Mouse (Mus musculus): ENCODE results near the gene Prkce.

The Prkce gene

GRCm38 (mm10) chr17:86336652-86337073 lies 169.1 kb downstream of the Prkce start:
- no peak for DNase-seq (ENCODE audit: low spot score)

GRCm38 (mm10) chr17:86337076-86337475 lies 169.5 kb downstream of the Prkce start:
- DNase-seq (ENCODE audit: low spot score): no peak

GRCm38 (mm10) chr17:86338328-86338727 lies 170.7 kb downstream of the Prkce start:
- no peak for DNase-seq (ENCODE audit: low spot score)

- DNase-seq (ENCODE audit: low spot score): no peak
Observed at GRCm38 (mm10) chr17:86344032-86344431, 176.4 kb downstream of the Prkce start.

GRCm38 (mm10) chr17:86345234-86346005 lies 177.8 kb downstream of the Prkce start:
- no peak for DNase-seq (ENCODE audit: low spot score)

- peak; percentile 26 for DNase-seq (ENCODE audit: low spot score)
Observed at GRCm38 (mm10) chr17:86350236-86350635, 182.7 kb downstream of the Prkce start.

GRCm38 (mm10) chr17:86350791-86351261 lies 183.2 kb downstream of the Prkce start:
- no peak for DNase-seq (ENCODE audit: low spot score)

GRCm38 (mm10) chr17:86351282-86351681 lies 183.7 kb downstream of the Prkce start:
- no peak for DNase-seq (ENCODE audit: low spot score)

GRCm38 (mm10) chr17:86352247-86353037 lies 184.9 kb downstream of the Prkce start:
- DNase-seq (ENCODE audit: low spot score): no peak

GRCm38 (mm10) chr17:86353679-86354078 lies 186.1 kb downstream of the Prkce start:
- no peak for DNase-seq (ENCODE audit: low spot score)

GRCm38 (mm10) chr17:86354101-86354500 lies 186.5 kb downstream of the Prkce start:
- DNase-seq (ENCODE audit: low spot score): no peak

GRCm38 (mm10) chr17:86354896-86355295 lies 187.3 kb downstream of the Prkce start:
- DNase-seq (ENCODE audit: low spot score): no peak

- no peak for DNase-seq (ENCODE audit: low spot score)
Observed at GRCm38 (mm10) chr17:86355318-86355717, 187.7 kb downstream of the Prkce start.

- no peak for DNase-seq (ENCODE audit: low spot score)
Observed at GRCm38 (mm10) chr17:86355772-86356451, 188.3 kb downstream of the Prkce start.

- DNase-seq (ENCODE audit: low spot score): no peak
Observed at GRCm38 (mm10) chr17:86358388-86358787, 190.8 kb downstream of the Prkce start.

- no peak for DNase-seq (ENCODE audit: low spot score)
Observed at GRCm38 (mm10) chr17:86358847-86359246, 191.3 kb downstream of the Prkce start.

- DNase-seq (ENCODE audit: low spot score): no peak
Observed at GRCm38 (mm10) chr17:86360849-86361248, 193.3 kb downstream of the Prkce start.

- no peak for DNase-seq (ENCODE audit: low spot score)
Observed at GRCm38 (mm10) chr17:86363356-86363755, 195.8 kb downstream of the Prkce start.

GRCm38 (mm10) chr17:86364349-86365075 lies 196.9 kb downstream of the Prkce start:
- no peak for DNase-seq (ENCODE audit: low spot score)

GRCm38 (mm10) chr17:86366919-86367318 lies 199.3 kb downstream of the Prkce start:
- no peak for DNase-seq (ENCODE audit: low spot score)

GRCm38 (mm10) chr17:86367676-86368075 lies 200.1 kb downstream of the Prkce start:
- DNase-seq (ENCODE audit: low spot score): no peak

Data from urinary bladder, postnatal 25 days (tissue).